Mouse (Mus musculus): ENCODE data around the gene Ube2e2. TPM values are rescaled to one million over a fixed set of nuclear protein-coding genes. Genes with fewer than 3 reads are reported as not detected.

Ube2e2 gene
- polyA plus RNA-seq, 1 experiment from 2014 or later = 40.9 TPM

DNA sequence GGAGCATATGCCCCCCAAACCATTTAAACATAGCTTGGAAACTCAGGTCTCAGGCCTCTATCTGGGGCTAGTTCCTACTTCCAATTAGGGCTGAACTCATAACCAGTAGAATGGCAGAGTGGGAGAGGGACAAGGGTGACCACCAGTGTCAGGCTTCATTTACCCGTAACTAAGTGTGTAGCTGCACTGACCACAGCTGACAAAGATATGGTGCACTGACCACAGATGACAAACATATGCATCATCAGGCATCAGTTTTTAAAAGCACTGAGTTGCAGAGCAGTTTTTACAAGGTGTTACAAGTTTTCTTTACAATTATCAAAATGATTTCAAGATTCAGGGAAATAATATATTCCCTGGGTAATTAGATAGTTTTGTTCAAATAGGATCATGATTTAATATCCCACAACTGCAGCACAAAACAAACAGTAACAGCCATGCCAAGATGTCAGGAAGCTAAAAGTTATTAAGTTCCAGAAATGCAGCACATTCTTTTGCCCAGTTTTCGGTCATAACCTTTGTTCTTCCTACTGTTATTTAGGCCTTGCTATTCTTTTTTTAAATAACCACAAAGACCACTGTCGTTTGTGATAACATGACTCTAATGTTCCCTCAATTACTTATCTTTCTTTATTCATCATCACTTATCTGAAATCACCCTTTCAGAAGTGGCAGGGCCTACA, 114.9 kb downstream of the Ube2e2 start:
- Histone ChIP-seq H3K36me3 (no peaks in the 10 kb centered on the region), H3K27ac (replicated peaks) (no peak overlapping the region), H3K4me2 (no peak overlapping the region), H3K9me3 (no peaks in the 10 kb centered on the region), H3K27me3 (replicated peaks) (no peaks in the 10 kb centered on the region), H3K9ac (no peak overlapping the region), H3K4me1 (0 out of 2 replicates have a peak, but pooled peaks cover under 1% of the 10 kb centered on the region), H3K4me3 (no peak overlapping the region)
- no peak for ATAC-seq (ENCODE audit: extremely low read depth, insufficient number of reproducible peaks, low FRiP score, low TSS enrichment)
- WGBS = 64% methylated on average over 3 of the region's 3 CpGs

DNA sequence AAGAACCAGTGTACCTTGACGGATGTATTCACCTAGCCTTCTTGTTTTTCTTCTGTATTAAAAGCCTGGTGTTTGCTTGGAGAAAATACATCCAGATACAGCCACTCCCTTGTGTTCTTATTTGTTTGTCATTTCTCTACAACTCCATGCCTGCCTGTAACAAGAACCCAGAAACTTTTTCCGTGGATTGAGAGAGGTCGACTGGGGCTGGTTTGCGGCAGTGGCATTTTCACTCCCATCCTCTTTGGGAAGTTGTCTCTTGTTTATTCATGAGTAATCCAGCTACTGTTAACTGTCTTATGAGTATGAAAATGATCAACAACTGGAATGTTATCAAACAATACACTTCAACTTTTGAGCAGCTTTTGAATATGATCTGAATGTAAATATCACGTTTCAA, 115.8 kb downstream of the Ube2e2 start:
- H3K36me3 ChIP-seq = no peaks in the 10 kb centered on the region
- 86% methylated on average over 5 of the region's 5 CpGs for WGBS
- no peak overlapping the region for H3K4me2 ChIP-seq
- no peak overlapping the region for H3K27ac ChIP-seq (replicated peaks)
- no peaks in the 10 kb centered on the region for H3K27me3 ChIP-seq (replicated peaks)
- H3K9ac ChIP-seq = no peak overlapping the region
- H3K9me3 ChIP-seq = no peaks in the 10 kb centered on the region
- no peak for ATAC-seq (ENCODE audit: extremely low read depth, insufficient number of reproducible peaks, low FRiP score, low TSS enrichment)
- no peak overlapping the region for H3K4me3 ChIP-seq
- H3K4me1 ChIP-seq = peaks cover 8% of the 10 kb centered on the region; the same call in 1 of the 2 replicates

DNA sequence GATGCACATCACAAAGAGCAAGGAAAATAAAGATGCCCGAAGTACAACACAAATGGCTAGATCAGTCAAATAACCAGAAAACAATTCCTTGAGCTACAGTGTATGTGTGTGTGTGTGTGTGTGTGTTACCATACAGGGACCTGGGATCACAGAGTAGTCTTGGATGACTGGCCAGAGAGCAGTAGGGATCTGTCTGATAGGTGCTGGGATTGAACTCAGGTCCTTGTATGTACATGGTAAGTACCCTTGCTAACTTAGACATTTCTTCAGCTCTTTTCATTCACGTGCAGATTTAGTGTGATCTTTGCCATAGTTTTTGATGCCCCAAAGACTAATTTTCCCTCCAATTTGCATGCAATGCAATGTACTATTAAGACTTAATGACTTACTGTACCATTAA, 117.9 kb downstream of the Ube2e2 start:
- 91% methylated on average over 2 of the region's 2 CpGs for WGBS

DNA sequence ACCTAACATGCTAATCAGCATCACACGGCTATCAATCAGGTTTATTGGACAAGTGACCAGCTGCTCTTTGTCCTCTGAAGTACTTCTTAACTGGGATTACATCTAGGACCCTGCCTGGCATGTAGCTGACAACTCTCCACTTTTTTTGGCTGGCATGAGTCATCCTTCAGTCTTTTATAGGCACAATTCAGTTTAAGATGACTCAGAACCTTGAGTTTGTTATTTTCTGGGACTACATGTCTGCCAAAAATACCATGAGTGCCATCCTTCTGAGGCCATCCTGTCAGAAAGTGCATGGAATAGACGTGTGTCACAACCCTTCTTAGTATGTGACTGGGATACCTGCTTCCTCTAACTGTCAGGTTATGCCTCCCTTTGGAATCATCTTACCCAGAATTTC, 120.3 kb downstream of the Ube2e2 start:
- no peak overlapping the region for H3K9ac ChIP-seq
- H3K4me1 ChIP-seq = peaks cover 8% of the 10 kb centered on the region; the same call in 1 of the 2 replicates
- no peak overlapping the region for H3K4me2 ChIP-seq
- no peaks in the 10 kb centered on the region for H3K9me3 ChIP-seq
- 37% methylated on average over 2 of the region's 2 CpGs for WGBS
- no peak for ATAC-seq (ENCODE audit: extremely low read depth, insufficient number of reproducible peaks, low FRiP score, low TSS enrichment)
- H3K4me3 ChIP-seq = no peak overlapping the region
- no peak overlapping the region for H3K27ac ChIP-seq (replicated peaks)
- H3K36me3 ChIP-seq = no peaks in the 10 kb centered on the region
- H3K27me3 ChIP-seq (replicated peaks) = no peaks in the 10 kb centered on the region

More for the DNA sequence above, 117.9 kb downstream of the Ube2e2 start:
- Histone ChIP-seq H3K9ac (no peak overlapping the region), H3K9me3 (no peaks in the 10 kb centered on the region), H3K27ac (replicated peaks) (no peak overlapping the region), H3K4me3 (no peak overlapping the region), H3K4me2 (no peak overlapping the region), H3K4me1 (peaks cover 8% of the 10 kb centered on the region; the same call in 1 of the 2 replicates), H3K36me3 (no peaks in the 10 kb centered on the region), H3K27me3 (replicated peaks) (no peaks in the 10 kb centered on the region)
- no peak for ATAC-seq (ENCODE audit: extremely low read depth, insufficient number of reproducible peaks, low FRiP score, low TSS enrichment)

DNA sequence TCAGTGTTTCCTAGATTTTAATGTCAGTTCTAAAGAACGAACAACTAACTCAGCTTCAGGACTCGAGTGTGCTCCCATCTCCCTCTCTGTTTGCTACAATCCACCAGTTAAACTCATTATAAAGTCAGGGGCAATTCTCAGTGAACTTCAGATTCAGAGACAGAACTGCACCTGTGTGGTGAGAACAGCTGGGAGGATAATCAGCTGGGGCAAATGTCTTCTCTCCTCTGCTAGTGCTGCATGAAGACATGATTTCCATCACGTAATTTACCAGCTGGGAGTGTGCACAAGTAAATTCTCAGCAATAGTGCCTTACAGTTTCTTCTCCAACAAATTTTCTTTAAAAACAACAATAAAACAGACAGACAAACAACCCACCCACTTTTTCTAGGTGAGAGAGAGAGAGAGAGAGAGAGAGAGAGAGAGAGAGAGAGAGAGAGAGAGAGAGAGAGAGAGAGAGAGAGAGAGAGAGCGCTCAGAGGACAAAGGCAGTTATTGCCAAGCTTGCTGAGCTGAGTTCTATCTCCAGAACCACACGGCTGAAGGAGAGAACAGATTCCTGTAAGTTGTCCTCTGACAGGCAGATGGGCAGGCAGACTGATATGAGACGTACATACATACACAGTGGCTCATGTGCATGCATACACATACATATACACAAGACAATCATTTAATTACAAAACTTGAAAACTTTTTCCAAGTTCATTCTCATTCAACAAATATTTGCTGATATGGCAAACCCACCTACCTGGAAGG, 134.3 kb downstream of the Ube2e2 start:
- H3K4me1 ChIP-seq = peaks cover 6% of the 10 kb centered on the region
- no peaks in the 10 kb centered on the region for H3K36me3 ChIP-seq
- no peak overlapping the region for H3K4me2 ChIP-seq
- H3K27ac ChIP-seq (replicated peaks) = no peak overlapping the region
- H3K9me3 ChIP-seq = no peaks in the 10 kb centered on the region
- 55% methylated on average over 6 of the region's 6 CpGs for WGBS
- no peak for ATAC-seq (ENCODE audit: extremely low read depth, insufficient number of reproducible peaks, low FRiP score, low TSS enrichment)
- no peak overlapping the region for H3K9ac ChIP-seq
- no peak overlapping the region for H3K4me3 ChIP-seq
- no peaks in the 10 kb centered on the region for H3K27me3 ChIP-seq (replicated peaks)

DNA sequence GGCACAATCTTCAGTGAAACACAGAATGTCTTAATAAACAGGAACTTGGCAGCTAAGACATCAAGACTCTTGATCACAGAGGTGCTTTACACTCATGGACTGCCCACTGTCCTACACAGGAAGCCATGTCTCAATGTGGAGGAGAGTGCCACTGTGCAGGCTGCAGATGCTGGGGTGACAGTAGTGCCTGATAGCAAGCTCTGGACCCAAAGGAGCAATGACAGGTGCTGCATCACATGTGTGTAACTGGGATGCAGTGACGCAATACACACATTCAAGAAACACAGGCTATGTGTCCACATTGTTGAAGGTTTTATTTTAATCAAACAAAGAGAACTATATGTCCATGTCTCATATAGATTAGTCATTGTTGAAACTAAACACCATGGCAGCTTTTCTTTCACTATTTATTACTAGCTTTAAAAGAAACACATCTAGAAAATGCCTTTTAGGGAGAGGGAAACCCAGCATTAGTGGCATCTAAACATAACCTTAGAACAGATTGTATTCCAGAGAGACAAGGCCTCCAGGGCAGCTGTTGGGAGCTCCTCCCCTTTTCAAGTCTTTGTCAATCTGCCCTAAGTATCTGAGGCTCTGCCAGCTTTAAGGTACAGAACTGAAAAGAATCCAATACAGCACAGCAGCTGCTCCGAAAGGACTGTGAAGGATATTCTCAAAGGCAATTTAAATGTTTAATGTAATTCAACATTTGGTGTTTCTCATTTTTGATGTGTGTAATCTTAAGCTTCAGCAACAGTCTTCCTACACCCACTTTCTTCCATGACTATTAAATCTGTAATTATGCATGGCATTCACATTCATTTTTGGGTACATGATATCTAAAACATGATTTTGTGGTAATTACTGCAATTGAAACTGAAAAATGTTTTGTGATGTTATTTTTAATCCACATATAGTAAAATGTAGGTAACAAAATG, 135.2 kb downstream of the Ube2e2 start:
- H3K27ac ChIP-seq (replicated peaks) = no peak overlapping the region
- no peak overlapping the region for H3K4me3 ChIP-seq
- no peaks in the 10 kb centered on the region for H3K27me3 ChIP-seq (replicated peaks)
- peaks cover 6% of the 10 kb centered on the region for H3K4me1 ChIP-seq
- WGBS = 70% methylated on average over 2 of the region's 2 CpGs
- H3K9ac ChIP-seq = no peak overlapping the region
- no peak for ATAC-seq (ENCODE audit: extremely low read depth, insufficient number of reproducible peaks, low FRiP score, low TSS enrichment)
- H3K9me3 ChIP-seq = no peaks in the 10 kb centered on the region
- no peaks in the 10 kb centered on the region for H3K36me3 ChIP-seq
- no peak overlapping the region for H3K4me2 ChIP-seq

DNA sequence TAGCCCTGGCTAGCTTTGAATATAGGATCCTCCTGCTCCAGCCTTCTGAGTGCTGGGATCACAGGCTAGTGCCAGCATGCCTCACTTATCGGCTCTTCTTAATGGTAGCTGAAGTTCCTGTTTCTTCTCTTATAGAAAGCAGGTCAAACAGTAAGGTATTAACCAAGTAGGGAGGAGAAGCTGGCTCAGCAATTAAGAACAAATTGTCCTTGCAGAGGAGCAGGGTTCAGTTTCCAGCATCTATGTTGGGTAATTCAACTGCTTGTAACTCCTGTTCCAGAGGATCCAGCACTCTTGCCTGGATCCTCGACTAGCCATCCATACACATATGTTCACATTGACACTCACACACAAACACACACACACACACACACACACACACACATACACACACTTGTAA, 136.1 kb downstream of the Ube2e2 start:
- no peak for ATAC-seq (ENCODE audit: extremely low read depth, insufficient number of reproducible peaks, low FRiP score, low TSS enrichment)

DNA sequence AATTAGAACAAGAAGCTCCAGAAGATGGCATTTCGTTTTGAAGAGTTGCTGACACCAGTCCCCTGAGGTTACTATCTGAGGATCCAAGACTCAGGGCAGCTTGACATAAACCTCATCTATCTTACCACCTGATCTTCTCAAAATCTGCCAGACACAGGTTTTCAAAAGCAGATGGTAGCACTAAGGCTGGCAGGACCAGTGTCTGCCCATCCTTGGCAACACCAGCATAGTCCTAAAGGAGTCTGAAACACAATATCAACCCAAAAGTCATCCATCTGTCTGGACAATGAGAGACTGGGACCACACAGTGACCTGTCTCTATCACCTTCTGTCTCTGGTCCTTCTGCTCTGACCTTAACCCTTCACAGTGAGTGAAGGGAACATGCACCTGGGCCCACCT, 138.7 kb downstream of the Ube2e2 start:
- Histone ChIP-seq H3K36me3 (no peaks in the 10 kb centered on the region), H3K4me2 (no peak overlapping the region), H3K9ac (no peak overlapping the region), H3K9me3 (no peaks in the 10 kb centered on the region), H3K4me1 (peaks cover 6% of the 10 kb centered on the region), H3K27me3 (replicated peaks) (no peaks in the 10 kb centered on the region), H3K27ac (replicated peaks) (no peak overlapping the region), H3K4me3 (no peak overlapping the region)
- WGBS = 60% methylated on average over 1 of the region's 1 CpGs
- ATAC-seq (ENCODE audit: extremely low read depth, insufficient number of reproducible peaks, low FRiP score, low TSS enrichment) = no peak

More for the DNA sequence above, 136.1 kb downstream of the Ube2e2 start:
- no peak overlapping the region for H3K9ac ChIP-seq
- no peaks in the 10 kb centered on the region for H3K36me3 ChIP-seq
- WGBS = 79% methylated on average over 2 of the region's 2 CpGs
- H3K4me3 ChIP-seq = no peak overlapping the region
- H3K4me1 ChIP-seq = peaks cover 6% of the 10 kb centered on the region
- no peaks in the 10 kb centered on the region for H3K27me3 ChIP-seq (replicated peaks)
- no peaks in the 10 kb centered on the region for H3K9me3 ChIP-seq
- H3K4me2 ChIP-seq = no peak overlapping the region
- no peak overlapping the region for H3K27ac ChIP-seq (replicated peaks)

DNA sequence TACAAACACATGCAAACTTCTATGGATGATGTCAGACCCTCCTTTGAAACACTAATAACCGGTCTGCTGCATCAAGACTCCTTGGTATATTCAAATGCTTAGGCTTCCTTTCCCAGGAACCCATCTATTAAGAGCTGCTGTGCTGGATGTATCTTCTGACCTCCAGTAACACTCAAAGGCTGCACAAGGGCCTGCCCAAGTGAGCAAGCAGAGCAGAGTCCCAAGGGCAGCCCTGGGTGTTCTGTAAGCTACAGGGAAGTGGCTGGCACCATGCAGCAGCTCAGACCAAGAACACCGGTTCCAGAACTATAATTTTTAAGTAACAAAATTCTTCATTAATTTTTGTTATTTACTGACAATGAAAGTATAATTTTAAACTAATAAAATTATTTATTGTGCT, 139.5 kb downstream of the Ube2e2 start:
- Histone ChIP-seq H3K4me3 (no peak overlapping the region), H3K36me3 (no peaks in the 10 kb centered on the region), H3K9ac (no peak overlapping the region), H3K4me2 (no peak overlapping the region), H3K9me3 (no peaks in the 10 kb centered on the region), H3K27ac (replicated peaks) (no peak overlapping the region), H3K4me1 (peaks cover 3% of the 10 kb centered on the region), H3K27me3 (replicated peaks) (no peaks in the 10 kb centered on the region)
- 86% methylated on average over 2 of the region's 2 CpGs for WGBS
- ATAC-seq (ENCODE audit: extremely low read depth, insufficient number of reproducible peaks, low FRiP score, low TSS enrichment) = no peak

DNA sequence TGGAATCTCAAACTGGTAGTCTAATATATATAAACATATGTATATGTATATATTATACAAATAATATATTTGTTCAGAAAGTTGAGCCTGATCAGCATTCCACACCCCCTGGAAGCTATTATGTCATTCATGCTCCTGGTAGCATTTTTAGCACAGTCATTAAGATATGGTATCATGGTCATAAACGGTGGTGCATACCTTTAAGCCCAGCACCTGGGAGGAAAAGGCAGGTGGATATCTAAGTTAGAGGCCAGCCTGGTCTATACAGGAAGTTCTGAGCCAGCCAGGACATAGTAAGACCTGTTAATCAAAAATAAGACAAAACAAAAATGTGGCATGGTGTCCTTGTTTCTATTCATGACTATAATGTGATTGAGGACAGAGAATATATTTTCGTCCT, 140.1 kb downstream of the Ube2e2 start:
- ATAC-seq (ENCODE audit: extremely low read depth, insufficient number of reproducible peaks, low FRiP score, low TSS enrichment) = no peak
- 57% methylated on average over 2 of the region's 2 CpGs for WGBS
- H3K27me3 ChIP-seq (replicated peaks) = no peaks in the 10 kb centered on the region
- no peaks in the 10 kb centered on the region for H3K36me3 ChIP-seq
- no peak overlapping the region for H3K27ac ChIP-seq (replicated peaks)
- peaks cover 2% of the 10 kb centered on the region for H3K4me1 ChIP-seq
- no peak overlapping the region for H3K4me2 ChIP-seq
- H3K4me3 ChIP-seq = no peak overlapping the region
- no peak overlapping the region for H3K9ac ChIP-seq
- H3K9me3 ChIP-seq = no peaks in the 10 kb centered on the region

DNA sequence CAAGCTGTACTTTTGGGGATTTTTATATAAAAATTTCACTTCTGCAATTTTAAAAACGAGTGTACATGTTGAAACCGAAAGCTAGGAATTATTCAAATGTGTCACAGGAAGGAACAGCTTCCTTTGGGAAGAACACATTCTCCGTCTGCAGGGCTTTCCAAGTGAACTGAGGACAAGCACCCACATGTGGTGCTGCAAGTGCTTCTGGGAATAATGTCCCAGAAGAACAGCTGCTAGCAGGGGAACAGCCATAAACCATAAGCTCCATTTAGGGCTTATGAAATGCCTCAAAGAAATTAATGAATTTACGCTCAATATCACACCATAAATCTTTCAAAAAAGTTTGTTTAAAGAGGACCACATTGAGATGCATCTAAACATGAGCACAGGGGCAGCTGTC, 162.9 kb downstream of the Ube2e2 start:
- Histone ChIP-seq H3K4me1 (no peaks in the 10 kb centered on the region), H3K27ac (replicated peaks) (no peak overlapping the region), H3K9ac (no peak overlapping the region), H3K27me3 (replicated peaks) (no peaks in the 10 kb centered on the region), H3K4me3 (no peak overlapping the region), H3K9me3 (no peaks in the 10 kb centered on the region), H3K4me2 (no peak overlapping the region), H3K36me3 (no peaks in the 10 kb centered on the region)
- no peak for ATAC-seq (ENCODE audit: extremely low read depth, insufficient number of reproducible peaks, low FRiP score, low TSS enrichment)
- WGBS = 67% methylated on average over 4 of the region's 4 CpGs
